Mouse (Mus musculus) liver, embryonic 12.5 days (tissue): ENCODE results near the gene Optc. TPM values are rescaled to one million over a fixed set of nuclear protein-coding genes. Genes with fewer than 3 reads are reported as not detected.

Experiments
- ATAC-seq: fragments of 200-750 bp; cut with Nextera tagmentation; 2 replicates; pipeline ENCODE4 v1.8.0; 2017; ENCODE audit warnings: moderate number of reproducible peaks, mild to moderate bottlenecking, moderate library complexity
- H3K27ac ChIP-seq: fragments of 300-500 bp; sonication (generic); 2 replicates; pipeline ENCODE4 v1.5.1; 2016; ENCODE audit warnings: mild to moderate bottlenecking
- H3K27me3 ChIP-seq: fragments of 300-500 bp; sonication (generic); replicated peaks from 2 replicates; pipeline ENCODE4 v1.6.1; 2016; ENCODE audit warnings: mild to moderate bottlenecking, moderate library complexity
- H3K36me3 ChIP-seq: fragments of 300-500 bp; sonication (generic); 2 replicates; pipeline ENCODE4 v1.6.1; 2016; ENCODE audit warnings: mild to moderate bottlenecking, moderate library complexity
- H3K4me1 ChIP-seq: fragments of 300-500 bp; sonication (generic); 2 replicates; pipeline ENCODE4 v1.6.1; 2016
- H3K4me2 ChIP-seq: fragments of 300-500 bp; sonication (generic); 2 replicates; pipeline ENCODE4 v1.6.1; 2016; ENCODE audit warnings: mild to moderate bottlenecking, moderate library complexity
- H3K4me3 ChIP-seq: fragments of 300-500 bp; sonication (generic); 2 replicates; pipeline ENCODE4 v1.5.1; 2016; ENCODE audit warnings: mild to moderate bottlenecking, moderate library complexity
- H3K9ac ChIP-seq: fragments of 300-500 bp; sonication (generic); 2 replicates; pipeline ENCODE4 v1.6.1; 2016; ENCODE audit warnings: mild to moderate bottlenecking, moderate library complexity
- H3K9me3 ChIP-seq: fragments of 300-500 bp; sonication (generic); replicated peaks from 2 replicates; pipeline ENCODE4 v1.6.1; 2016; ENCODE audit warnings: mild to moderate bottlenecking, moderate library complexity
- WGBS: fragments of 180-500 bp; shearing (Covaris S2); methylation state at CpG from one replicate; pipeline ENCODE4 v1.1.7; 2016; ENCODE audit not compliant: insufficient replicate concordance; 5-methylcytosine and 5-hydroxymethylcytosine counted together
- polyA plus RNA-seq: library from polyadenylated mRNA; unstranded; fragments of >200 nt; fragmentation: Nextera tagmentation; extraction: Ambion mirVana; gene quantifications from 2 replicates; pipeline ENCODE4 v1.2.1, GENCODE M21; 2016

The Optc gene
- polyA plus RNA-seq, 1 experiment from 2014 or later = 0.10 TPM

GRCm38 (mm10) chr1:133934354-133934963, 26.7 kb upstream of the Optc start:
- Histone ChIP-seq H3K4me3 (no peak overlapping the region), H3K4me2 (no peak overlapping the region), H3K27ac (no peak overlapping the region), H3K4me1 (peaks cover 9% of the 10 kb centered on the region; the same call in 1 of the 2 replicates), H3K27me3 (peaks cover 6% of the 10 kb centered on the region; the same call in 1 of the 2 replicates), H3K9ac (no peak overlapping the region), H3K36me3 (no peaks in the 10 kb centered on the region), H3K9me3 (peaks cover 5% of the 10 kb centered on the region; the same call in 1 of the 2 replicates)
- ATAC-seq = no peak
- WGBS = 73% methylated on average over 10 of the region's 10 CpGs

GRCm38 (mm10) chr1:133933301-133934195, 25.7 kb upstream of the Optc start:
- H3K27me3 ChIP-seq = peaks cover 6% of the 10 kb centered on the region; the same call in 1 of the 2 replicates
- no peak overlapping the region for H3K4me3 ChIP-seq
- H3K4me2 ChIP-seq = no peak overlapping the region
- no peaks in the 10 kb centered on the region for H3K36me3 ChIP-seq
- ATAC-seq = 0 out of 2 replicates have a peak, but pooled peaks have one; percentile 35
- 56% methylated on average over 14 of the region's 14 CpGs for WGBS
- no peak overlapping the region for H3K27ac ChIP-seq
- H3K4me1 ChIP-seq = peaks cover 9% of the 10 kb centered on the region; the same call in 1 of the 2 replicates
- H3K9me3 ChIP-seq = peaks cover 5% of the 10 kb centered on the region; the same call in 1 of the 2 replicates
- H3K9ac ChIP-seq = no peak overlapping the region

GRCm38 (mm10) chr1:133929980-133930379, 22.2 kb upstream of the Optc start:
- H3K9me3 ChIP-seq = no peaks in the 10 kb centered on the region
- peaks cover 9% of the 10 kb centered on the region; the same call in 1 of the 2 replicates for H3K4me1 ChIP-seq
- no peaks in the 10 kb centered on the region; the same call in 1 of the 2 replicates for H3K27me3 ChIP-seq
- no peak overlapping the region for H3K4me3 ChIP-seq
- H3K36me3 ChIP-seq = no peaks in the 10 kb centered on the region
- H3K9ac ChIP-seq = no peak overlapping the region
- whole genome bisulfite sequencing = 34% methylated on average over 3 of the region's 3 CpGs
- H3K27ac ChIP-seq = no peak overlapping the region
- no peak for ATAC-seq
- no peak overlapping the region for H3K4me2 ChIP-seq

- H3K9ac ChIP-seq = no peak overlapping the region
- no peak overlapping the region for H3K4me2 ChIP-seq
- H3K4me3 ChIP-seq = no peak overlapping the region
- H3K27me3 ChIP-seq = peaks cover 10% of the 10 kb centered on the region; the same call in 1 of the 2 replicates
- ATAC-seq = no peak
- WGBS = 84% methylated on average over 3 of the region's 3 CpGs
- H3K36me3 ChIP-seq = no peaks in the 10 kb centered on the region
- H3K4me1 ChIP-seq = peaks cover 21% of the 10 kb centered on the region
- H3K9me3 ChIP-seq = no peaks in the 10 kb centered on the region
- no peak overlapping the region for H3K27ac ChIP-seq
These were observed 17.4 kb upstream of the Optc start for GRCm38 (mm10) chr1:133925223-133925622.

- no peak overlapping the region for H3K27ac ChIP-seq
- H3K9ac ChIP-seq = no peak overlapping the region
- no peaks in the 10 kb centered on the region for H3K36me3 ChIP-seq
- no peak overlapping the region for H3K4me3 ChIP-seq
- peaks cover 15% of the 10 kb centered on the region; the same call in 1 of the 2 replicates for H3K27me3 ChIP-seq
- 43% methylated on average over 7 of the region's 7 CpGs for WGBS
- no peak overlapping the region for H3K4me2 ChIP-seq
- H3K4me1 ChIP-seq = peaks cover 21% of the 10 kb centered on the region
- no peak for ATAC-seq
- H3K9me3 ChIP-seq = no peaks in the 10 kb centered on the region
These were observed 16.5 kb upstream of the Optc start for GRCm38 (mm10) chr1:133924141-133924875.

- H3K27ac ChIP-seq = no peak overlapping the region
- H3K9ac ChIP-seq = no peak overlapping the region
- no peak overlapping the region for H3K4me3 ChIP-seq
- H3K4me1 ChIP-seq = peaks cover 21% of the 10 kb centered on the region
- H3K27me3 ChIP-seq = peaks cover 27% of the 10 kb centered on the region
- 72% methylated on average over 5 of the region's 5 CpGs for WGBS
- ATAC-seq = no peak
- H3K9me3 ChIP-seq = no peaks in the 10 kb centered on the region
- H3K4me2 ChIP-seq = no peak overlapping the region
- H3K36me3 ChIP-seq = no peaks in the 10 kb centered on the region
These were observed 15.3 kb upstream of the Optc start for GRCm38 (mm10) chr1:133923071-133923470.

- H3K27ac ChIP-seq = no peak within 1 kb of the TSS
- no peak within 1 kb of the TSS for H3K4me2 ChIP-seq
- peaks cover 24% of the 10 kb centered on the region for H3K4me1 ChIP-seq
- 55% methylated on average over 8 of the region's 8 CpGs for WGBS
- peaks cover 41% of the 10 kb centered on the region for H3K27me3 ChIP-seq
- no peak within 1 kb of the TSS for H3K4me3 ChIP-seq
- no peaks in the 10 kb centered on the region for H3K9me3 ChIP-seq
- H3K9ac ChIP-seq = peak within 1 kb of the TSS; percentile 13; the same call in 1 of the 2 replicates
- no peaks in the 10 kb centered on the region for H3K36me3 ChIP-seq
- ATAC-seq = no peak
These were observed 13.5 kb upstream of the Optc start, which contains the start of gene Prelp for GRCm38 (mm10) chr1:133921304-133921751. Gene Prelp (minus strand): TSS chr1:133921414.

- Histone ChIP-seq H3K36me3 (no peaks in the 10 kb centered on the region), H3K9me3 (no peaks in the 10 kb centered on the region), H3K9ac (no peak overlapping the region), H3K27me3 (peaks cover 45% of the 10 kb centered on the region), H3K4me1 (peaks cover 28% of the 10 kb centered on the region), H3K4me2 (no peak overlapping the region), H3K27ac (no peak overlapping the region), H3K4me3 (no peak overlapping the region)
- 49% methylated on average over 3 of the region's 3 CpGs for WGBS
- no peak for ATAC-seq
These were observed 13.1 kb upstream of the Optc start for GRCm38 (mm10) chr1:133920876-133921275.

- H3K9me3 ChIP-seq = no peaks in the 10 kb centered on the region
- no peak for ATAC-seq
- H3K27ac ChIP-seq = no peak overlapping the region
- WGBS = 47% methylated on average over 3 of the region's 3 CpGs
- peaks cover 28% of the 10 kb centered on the region for H3K4me1 ChIP-seq
- no peak overlapping the region for H3K4me3 ChIP-seq
- H3K9ac ChIP-seq = no peak overlapping the region
- peaks cover 50% of the 10 kb centered on the region for H3K27me3 ChIP-seq
- no peaks in the 10 kb centered on the region for H3K36me3 ChIP-seq
- H3K4me2 ChIP-seq = no peak overlapping the region
These were observed 12.6 kb upstream of the Optc start for GRCm38 (mm10) chr1:133920401-133920800.

GRCm38 (mm10) chr1:133918088-133918470, 10.3 kb upstream of the Optc start:
- no peak for ATAC-seq
- H3K27ac ChIP-seq = no peak overlapping the region
- H3K9me3 ChIP-seq = no peaks in the 10 kb centered on the region
- no peak overlapping the region for H3K4me3 ChIP-seq
- H3K36me3 ChIP-seq = no peaks in the 10 kb centered on the region
- WGBS = 36% methylated on average over 6 of the region's 6 CpGs
- H3K4me2 ChIP-seq = no peak overlapping the region
- H3K4me1 ChIP-seq = peaks cover 22% of the 10 kb centered on the region
- H3K27me3 ChIP-seq = peaks cover 64% of the 10 kb centered on the region
- no peak overlapping the region for H3K9ac ChIP-seq

GRCm38 (mm10) chr1:133917456-133918087, 9.8 kb upstream of the Optc start:
- Histone ChIP-seq H3K27ac (no peak overlapping the region), H3K27me3 (peaks cover 64% of the 10 kb centered on the region), H3K9ac (no peak overlapping the region), H3K36me3 (no peaks in the 10 kb centered on the region), H3K4me2 (no peak overlapping the region), H3K9me3 (no peaks in the 10 kb centered on the region), H3K4me1 (peaks cover 22% of the 10 kb centered on the region), H3K4me3 (no peak overlapping the region)
- no peak for ATAC-seq
- 33% methylated on average over 11 of the region's 11 CpGs for WGBS
